In the genomic region with DNA sequence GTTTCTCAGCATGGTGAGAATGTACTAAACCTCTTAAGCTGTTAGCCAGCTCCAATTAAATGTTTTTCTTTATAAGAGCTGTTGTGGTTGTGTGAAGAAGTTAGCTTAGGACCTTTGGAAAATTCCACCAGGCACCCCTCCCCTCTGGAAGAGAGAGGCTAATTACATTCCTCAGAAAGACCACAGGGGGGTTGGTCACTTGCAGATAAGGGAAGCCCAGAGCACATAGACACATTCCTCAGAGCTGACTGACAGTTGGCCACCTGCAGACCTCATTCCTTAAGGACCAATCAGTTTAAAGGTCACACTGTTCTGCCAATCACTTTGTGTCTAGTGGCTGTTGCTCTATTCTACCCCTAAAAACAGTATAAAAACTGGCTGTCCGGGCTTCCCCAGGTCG, we compare ENCODE assay signal across 24 mouse cellular contexts.
"Had no signal": no experiment of that assay in that cellular context is flagged by ENCODE, and none has a peak within 500 bp of the region (broad histone marks: within the 10 kb centered on the region; RNA-seq: fewer than 3 reads in every experiment).

No protein-coding gene starts in this region.

- H3K4me3 ChIP-seq: heart, adult 2 months; heart, embryonic 13.5 days; heart, embryonic 15.5 days; hindbrain, embryonic 13.5 days; hindbrain, embryonic 15.5 days; left cerebral cortex, adult 2 months; limb, embryonic 10.5 days; limb, embryonic 12.5 days; liver, embryonic 13.5 days; liver, embryonic 15.5 days had no signal

- H3K27ac ChIP-seq: heart, adult 2 months; heart, embryonic 13.5 days; heart, embryonic 15.5 days; hindbrain, embryonic 13.5 days; hindbrain, embryonic 15.5 days; hindbrain, postnatal 0 days; left cerebral cortex, adult 2 months; limb, embryonic 10.5 days; limb, embryonic 12.5 days; liver, embryonic 13.5 days; liver, embryonic 15.5 days had no signal

- H3K4me1 ChIP-seq: heart, embryonic 13.5 days; heart, embryonic 15.5 days; hindbrain, embryonic 13.5 days; hindbrain, embryonic 15.5 days; limb, embryonic 10.5 days; limb, embryonic 12.5 days; liver, embryonic 13.5 days; liver, embryonic 15.5 days had no signal

- DNase-seq: gastrocnemius, postnatal 14 days; gastrocnemius, postnatal 36 days; heart, adult 11 months; heart, adult 2 months; heart, postnatal 14 days; heart, postnatal 36 days; kidney, adult 11 months; kidney, adult 2 months; kidney, adult 9 months; kidney, postnatal 10 days; kidney, postnatal 36 days; layer of hippocampus, adult 9-11 months; liver; liver, embryonic 13.5 days; liver, postnatal 0 days had no signal
